Mouse (Mus musculus) hindbrain, embryonic 11.5 days (tissue): ENCODE data around the gene Lhfpl2. TPM values are rescaled to one million over a fixed set of nuclear protein-coding genes. Genes with fewer than 3 reads are reported as not detected.

Source experiments
- ATAC-seq: fragments of 200-750 bp; cut with Nextera tagmentation; 2 replicates; pipeline ENCODE4 v1.8.0; 2017; ENCODE audit warnings: mild to moderate bottlenecking, moderate TSS enrichment, moderate library complexity; ENCODE audit not compliant: low FRiP score
- DNase-seq: peaks from one replicate; pipeline ENCODE4 v3.0.0-alpha.2; 2015; ENCODE audit warnings: low spot score
- H3K27ac ChIP-seq: fragments of 300-500 bp; sonication (generic); 2 replicates; pipeline ENCODE4 v1.5.1; 2014; ENCODE audit warnings: mild to moderate bottlenecking, low read depth, low read length
- H3K27me3 ChIP-seq: fragments of 300-500 bp; sonication (generic); 2 replicates; pipeline ENCODE4 v1.6.1; 2014; ENCODE audit warnings: mild to moderate bottlenecking, low read length, moderate library complexity, mixed read lengths; ENCODE audit not compliant: control insufficient read depth, insufficient read depth
- H3K36me3 ChIP-seq: fragments of 300-500 bp; sonication (generic); 2 replicates; pipeline ENCODE4 v1.6.1; 2014; ENCODE audit warnings: mild to moderate bottlenecking, low read length, moderate library complexity, mixed read lengths; ENCODE audit not compliant: control insufficient read depth, insufficient read depth
- H3K4me1 ChIP-seq: fragments of 300-500 bp; sonication (generic); replicated peaks from 2 replicates; pipeline ENCODE4 v1.6.1; 2014; ENCODE audit warnings: low read length, mixed read lengths; ENCODE audit not compliant: control insufficient read depth, insufficient read depth
- H3K4me2 ChIP-seq: fragments of 300-500 bp; sonication (generic); replicated peaks from 2 replicates; pipeline ENCODE4 v1.6.1; 2014; ENCODE audit warnings: mild to moderate bottlenecking, low read depth, low read length
- H3K4me3 ChIP-seq: fragments of 300-500 bp; sonication (generic); 2 replicates; pipeline ENCODE4 v1.5.1; 2014; ENCODE audit warnings: low read depth, low read length
- H3K9ac ChIP-seq: fragments of 300-500 bp; sonication (generic); 2 replicates; pipeline ENCODE4 v1.6.1; 2014; ENCODE audit warnings: low read depth, low read length
- H3K9me3 ChIP-seq: fragments of 300-500 bp; sonication (generic); 2 replicates; pipeline ENCODE4 v1.6.1; 2016; ENCODE audit warnings: low read length; ENCODE audit not compliant: control insufficient read depth
- WGBS: fragments of 180-500 bp; shearing (Covaris S2); extraction: QIAGEN DNeasy Blood & Tissue Kit; methylation state at CpG from one replicate; pipeline ENCODE4 v1.1.7; 2014; 5-methylcytosine and 5-hydroxymethylcytosine counted together
- polyA plus RNA-seq: library from polyadenylated mRNA; unstranded; fragments of >200 nt; fragmentation: Nextera tagmentation; extraction: Ambion mirVana; gene quantifications from 2 replicates; pipeline ENCODE4 v1.2.1, GENCODE M21; 2014

Lhfpl2 gene
- polyA plus RNA-seq, 1 experiment from 2014 or later: 16.6 TPM

GRCm38 (mm10) chr13:94050036-94050435 lies 7.6 kb upstream of the Lhfpl2 start:
- no peaks in the 10 kb centered on the region for H3K36me3 ChIP-seq
- H3K9ac ChIP-seq: no peak overlapping the region
- no peaks in the 10 kb centered on the region for H3K4me1 ChIP-seq
- H3K4me3 ChIP-seq: no peak overlapping the region
- ATAC-seq (no peak), DNase-seq (no peak)
- WGBS: 77% methylated on average over 7 of the region's 7 CpGs
- no peaks in the 10 kb centered on the region for H3K9me3 ChIP-seq
- no peak overlapping the region for H3K27ac ChIP-seq
- no peak overlapping the region for H3K4me2 ChIP-seq
- no peaks in the 10 kb centered on the region for H3K27me3 ChIP-seq

- Histone ChIP-seq H3K9ac (no peak overlapping the region), H3K27me3 (no peaks in the 10 kb centered on the region), H3K4me1 (no peaks in the 10 kb centered on the region), H3K9me3 (no peaks in the 10 kb centered on the region), H3K36me3 (no peaks in the 10 kb centered on the region), H3K4me3 (no peak overlapping the region), H3K27ac (no peak overlapping the region), H3K4me2 (no peak overlapping the region)
- WGBS: 87% methylated on average over 3 of the region's 3 CpGs
- DNase-seq (no peak), ATAC-seq (no peak)
Observed at GRCm38 (mm10) chr13:94050782-94051181, 6.8 kb upstream of the Lhfpl2 start.

GRCm38 (mm10) chr13:94057036-94057562 lies 497 bp upstream of the Lhfpl2 start:
- Histone ChIP-seq H3K27me3 (peaks cover 8% of the 10 kb centered on the region), H3K4me3 (peak overlapping the region; percentile 73), H3K4me2 (peak overlapping the region; percentile 99), H3K36me3 (no peaks in the 10 kb centered on the region), H3K27ac (peak overlapping the region; percentile 74; the same call in 1 of the 2 replicates), H3K4me1 (no peaks in the 10 kb centered on the region), H3K9ac (peak overlapping the region; percentile 79), H3K9me3 (no peaks in the 10 kb centered on the region)
- WGBS: 3% methylated on average over 17 of the region's 17 CpGs
- peak; percentile 46 for ATAC-seq
- DNase-seq: no peak

GRCm38 (mm10) chr13:94058642-94059222 lies 1.1 kb downstream of the Lhfpl2 start:
- no peak for ATAC-seq
- Histone ChIP-seq H3K36me3 (no peaks in the 10 kb centered on the region), H3K4me1 (no peaks in the 10 kb centered on the region), H3K4me3 (peak overlapping the region; percentile 73), H3K4me2 (peak overlapping the region; percentile 99; the same call in 1 of the 2 replicates), H3K9me3 (no peaks in the 10 kb centered on the region), H3K27me3 (peaks cover 13% of the 10 kb centered on the region), H3K27ac (no peak overlapping the region), H3K9ac (peak overlapping the region; percentile 79)
- DNase-seq: no peak
- WGBS: 41% methylated on average over 6 of the region's 6 CpGs

GRCm38 (mm10) chr13:94059373-94059772 lies 1.8 kb downstream of the Lhfpl2 start:
- no peak overlapping the region for H3K27ac ChIP-seq
- peaks cover 15% of the 10 kb centered on the region for H3K27me3 ChIP-seq
- H3K9me3 ChIP-seq: no peaks in the 10 kb centered on the region
- H3K36me3 ChIP-seq: no peaks in the 10 kb centered on the region
- DNase-seq (no peak), ATAC-seq (no peak)
- no peak overlapping the region for H3K9ac ChIP-seq
- no peaks in the 10 kb centered on the region for H3K4me1 ChIP-seq
- no peak overlapping the region for H3K4me2 ChIP-seq
- no peak overlapping the region for H3K4me3 ChIP-seq
- 84% methylated on average over 4 of the region's 4 CpGs for whole genome bisulfite sequencing

GRCm38 (mm10) chr13:94059778-94060177 lies 2.2 kb downstream of the Lhfpl2 start:
- Histone ChIP-seq H3K27ac (no peak overlapping the region), H3K27me3 (peaks cover 18% of the 10 kb centered on the region), H3K4me3 (no peak overlapping the region), H3K4me2 (no peak overlapping the region), H3K9ac (no peak overlapping the region), H3K36me3 (no peaks in the 10 kb centered on the region), H3K9me3 (no peaks in the 10 kb centered on the region), H3K4me1 (no peaks in the 10 kb centered on the region)
- no peak for ATAC-seq
- peak; percentile 53 for DNase-seq
- WGBS: 79% methylated on average over 6 of the region's 6 CpGs

- 90% methylated on average over 3 of the region's 3 CpGs for WGBS
- H3K27me3 ChIP-seq: peaks cover 21% of the 10 kb centered on the region
Observed at GRCm38 (mm10) chr13:94060461-94060860, 2.9 kb downstream of the Lhfpl2 start.

GRCm38 (mm10) chr13:94061256-94061877 lies 3.8 kb downstream of the Lhfpl2 start:
- Histone ChIP-seq H3K27me3 (peaks cover 26% of the 10 kb centered on the region), H3K27ac (no peak overlapping the region), H3K9ac (no peak overlapping the region), H3K4me3 (no peak overlapping the region), H3K4me2 (no peak overlapping the region), H3K9me3 (no peaks in the 10 kb centered on the region), H3K4me1 (no peaks in the 10 kb centered on the region), H3K36me3 (no peaks in the 10 kb centered on the region)
- no peak for ATAC-seq
- 44% methylated on average over 9 of the region's 9 CpGs for WGBS
- DNase-seq: no peak

More at GRCm38 (mm10) chr13:94060461-94060860, 2.9 kb downstream of the Lhfpl2 start:
- ATAC-seq (no peak), DNase-seq (no peak)
- H3K4me2 ChIP-seq: no peak overlapping the region
- H3K9ac ChIP-seq: no peak overlapping the region
- H3K4me3 ChIP-seq: no peak overlapping the region
- H3K9me3 ChIP-seq: no peaks in the 10 kb centered on the region
- no peak overlapping the region for H3K27ac ChIP-seq
- no peaks in the 10 kb centered on the region for H3K36me3 ChIP-seq
- H3K4me1 ChIP-seq: no peaks in the 10 kb centered on the region
